Mouse (Mus musculus): Measurements from ENCODE around the gene Slc35a1. TPM values are rescaled to one million over a fixed set of nuclear protein-coding genes. Genes with fewer than 3 reads are reported as not detected.

Gene Slc35a1
- polyA plus RNA-seq, 1 experiment from 2014 or later = 61.6 TPM

Other genes with a start within 250 kb of the Slc35a1 start
- 43.8 and 51.3 TPM in 2 replicates for gene Akirin2, start 136.5 kb downstream of the Slc35a1 start, polyA plus RNA-seq (2015; fragmentation: Nextera tagmentation; extraction: Ambion mirVana)
- 65.7 and 78.8 TPM in 2 replicates for gene Orc3, start 72.5 kb downstream of the Slc35a1 start, polyA plus RNA-seq (2015; fragmentation: Nextera tagmentation; extraction: Ambion mirVana)
- 70.8 and 74.8 TPM in 2 replicates for gene Rars2, start 72.5 kb downstream of the Slc35a1 start, polyA plus RNA-seq (2015; fragmentation: Nextera tagmentation; extraction: Ambion mirVana)
- 0.20 TPM in 1 of 2 replicates, not detected in the other for gene Cfap206, start 42.8 kb upstream of the Slc35a1 start, polyA plus RNA-seq (2015; fragmentation: Nextera tagmentation; extraction: Ambion mirVana)
- not detected in 2 replicates for gene Gm136, start 68.8 kb upstream of the Slc35a1 start, polyA plus RNA-seq (2015; fragmentation: Nextera tagmentation; extraction: Ambion mirVana)
- gene Smim8, start 91.0 kb upstream of the Slc35a1 start, polyA plus RNA-seq (2015; fragmentation: Nextera tagmentation; extraction: Ambion mirVana) = 41.5 and 49.1 TPM in 2 replicates
- gene Zfp292, start 195.5 kb upstream of the Slc35a1 start, polyA plus RNA-seq (2015; fragmentation: Nextera tagmentation; extraction: Ambion mirVana) = 14.9 and 16.8 TPM in 2 replicates
- gene Cga, start 206.3 kb upstream of the Slc35a1 start, polyA plus RNA-seq (2015; fragmentation: Nextera tagmentation; extraction: Ambion mirVana) = not detected in 2 replicates

Measured in intestine, embryonic 15.5 days (tissue).